Mouse (Mus musculus) gastrocnemius, adult 18-20 months (tissue): ENCODE results near the gene Tmem88. TPM values are rescaled to one million over a fixed set of nuclear protein-coding genes. Genes with fewer than 3 reads are reported as not detected.
"Not testable (repeated sequence)": the region's sequence is repeated elsewhere in the genome, so short reads cannot be mapped to it uniquely, and the experiment has no call there.

Experiments
- DNase-seq: peaks from one replicate; pipeline ENCODE4 v3.0.0; 2021; ENCODE audit warnings: low spot score
- total RNA-seq, 2 experiments: library from RNA; stranded (reverse); gene quantifications; 2 replicates each; pipeline ENCODE4 v1.2.3; 2021

Gene Tmem88
- total RNA-seq, 2 experiments from 2014 or later, result 2.6 to 4.1 TPM

- DNase-seq, result no peak
Measured at GRCm38 (mm10) chr11:69404595-69405396, 6.8 kb upstream of the Tmem88 start.

GRCm38 (mm10) chr11:69403691-69404594 is 5.9 kb upstream of the Tmem88 start:
- DNase-seq, result peak; percentile 5

- peak; percentile 10 for DNase-seq
Measured at GRCm38 (mm10) chr11:69401987-69402386, 4.0 kb upstream of the Tmem88 start.

- DNase-seq, result peak; percentile 92
Measured at GRCm38 (mm10) chr11:69401210-69401637, 3.2 kb upstream of the Tmem88 start.

- no peak for DNase-seq
Measured at GRCm38 (mm10) chr11:69400083-69400850, 2.2 kb upstream of the Tmem88 start.

GRCm38 (mm10) chr11:69399201-69400082 is 1.4 kb upstream of the Tmem88 start:
- DNase-seq, result no peak

GRCm38 (mm10) chr11:69398486-69399200 is 609 bp upstream of the Tmem88 start:
- DNase-seq, result no peak

GRCm38 (mm10) chr11:69397581-69398057 is 415 bp downstream of the Tmem88 start:
- peak; percentile 1 for DNase-seq

- peak; percentile 40 for DNase-seq
Measured at GRCm38 (mm10) chr11:69396772-69397171, 1.3 kb downstream of the Tmem88 start.

- peak; percentile 98 for DNase-seq
Measured at GRCm38 (mm10) chr11:69395634-69396373, 2.2 kb downstream of the Tmem88 start.

GRCm38 (mm10) chr11:69395235-69395633 is 2.8 kb downstream of the Tmem88 start, which contains the start of the genes Naa38 and Cyb5d1:
Gene Naa38 (plus strand): TSS chr11:69395487.
Gene Cyb5d1 (minus strand): TSS chr11:69395631.
- peak; percentile 92 for DNase-seq

- not testable (repeated sequence) for DNase-seq
Measured at GRCm38 (mm10) chr11:69394591-69395167, 3.4 kb downstream of the Tmem88 start.

GRCm38 (mm10) chr11:69390400-69391034 is 7.5 kb downstream of the Tmem88 start:
- DNase-seq, result peak; percentile 78

- DNase-seq, result peak; percentile 37
Measured at GRCm38 (mm10) chr11:69389531-69390399, 8.3 kb downstream of the Tmem88 start.

- DNase-seq, result no peak
Measured at GRCm38 (mm10) chr11:69388680-69389079, 9.4 kb downstream of the Tmem88 start.

GRCm38 (mm10) chr11:69386758-69387157 is 11.3 kb downstream of the Tmem88 start:
- DNase-seq, result no peak

GRCm38 (mm10) chr11:69384979-69385378 is 13.1 kb downstream of the Tmem88 start:
- no peak for DNase-seq
